Mouse (Mus musculus): ENCODE results near the gene Banf1. TPM values are rescaled to one million over a fixed set of nuclear protein-coding genes. Genes with fewer than 3 reads are reported as not detected.
A peak's percentile ranks its signal among the peaks of the same experiment; 100 is the strongest.
"Not testable (repeated sequence)": the region's sequence is repeated elsewhere in the genome, so short reads cannot be mapped to it uniquely, and the experiment has no call there.

The Banf1 gene
- total RNA-seq, 4 experiments from 2014 or later = 130 to 147 (median 140) TPM

GRCm38 (mm10) chr19:5372724-5373123 is 5.8 kb upstream of the Banf1 start:
- DNase-seq = no peak

DNA sequence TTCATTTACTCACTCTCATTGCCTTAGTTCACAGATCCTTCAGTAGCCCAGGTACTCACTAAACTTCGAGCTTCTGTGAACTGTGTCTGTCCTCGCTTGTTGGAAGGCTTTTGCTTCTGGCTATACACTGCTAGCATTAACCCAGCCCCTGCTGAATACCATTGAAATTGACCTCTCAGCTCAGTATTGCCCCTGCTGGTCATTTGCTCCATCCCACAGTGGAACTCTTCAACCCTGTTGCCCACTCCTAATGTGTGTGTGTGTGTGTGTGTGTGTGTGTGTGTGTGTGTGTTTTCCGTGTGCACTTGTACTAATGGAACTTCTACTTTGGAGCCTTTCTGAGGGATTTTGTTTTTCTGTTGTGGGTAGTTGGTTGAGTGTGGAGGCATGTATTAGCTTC is 4.0 kb upstream of the Banf1 start:
- DNase-seq = no peak

GRCm38 (mm10) chr19:5367455-5367854 is 487 bp upstream of the Banf1 start:
- no peak for DNase-seq

DNA sequence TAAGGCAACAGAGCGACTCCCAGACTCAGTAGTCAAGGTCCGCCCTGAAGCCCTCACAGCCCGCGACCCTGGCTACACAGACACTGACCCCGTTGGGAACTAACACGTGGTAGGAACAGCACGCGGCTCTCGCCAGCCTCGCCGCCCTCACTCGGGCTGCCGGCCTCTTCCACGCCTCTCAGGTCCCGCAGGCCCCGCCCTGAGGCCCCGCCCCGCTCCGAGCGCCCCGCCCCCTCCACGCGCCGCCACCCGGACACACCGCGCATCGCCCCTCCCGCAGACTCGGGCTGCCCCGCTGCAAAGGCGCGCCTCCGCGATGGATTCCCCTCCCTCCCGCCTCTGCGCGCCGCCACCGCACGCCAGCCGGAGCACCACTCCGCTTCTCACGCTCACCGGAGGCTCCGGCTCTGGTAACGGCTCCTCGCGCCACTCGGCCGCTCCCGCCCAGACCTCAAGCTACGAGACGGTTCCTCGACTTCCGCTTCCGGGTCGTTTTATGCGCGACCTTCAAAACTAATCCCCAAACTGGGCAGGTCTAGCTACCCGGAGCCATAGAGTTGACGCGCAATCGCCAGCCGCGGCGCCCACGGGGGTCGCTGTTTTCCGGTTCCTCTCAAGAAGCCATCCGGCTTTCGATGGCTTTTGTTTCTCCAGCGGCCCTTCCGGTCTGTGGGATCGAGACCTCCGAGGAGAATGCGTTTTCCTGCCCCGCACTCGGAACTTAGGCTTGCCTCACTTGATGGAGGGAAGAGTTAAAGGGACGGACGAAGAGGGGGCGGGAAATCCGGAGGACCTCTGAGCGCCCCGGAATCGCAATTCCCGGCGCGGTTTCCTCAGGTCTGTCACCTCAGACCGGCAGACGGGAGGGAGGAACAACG is 554 bp downstream of the Banf1 start, which contains the start of gene Eif1ad:
Gene Eif1ad, plus strand, starts transcription at position 567 of the 878 bp plus-strand sequence.
- DNase-seq = peak; percentile 90

DNA sequence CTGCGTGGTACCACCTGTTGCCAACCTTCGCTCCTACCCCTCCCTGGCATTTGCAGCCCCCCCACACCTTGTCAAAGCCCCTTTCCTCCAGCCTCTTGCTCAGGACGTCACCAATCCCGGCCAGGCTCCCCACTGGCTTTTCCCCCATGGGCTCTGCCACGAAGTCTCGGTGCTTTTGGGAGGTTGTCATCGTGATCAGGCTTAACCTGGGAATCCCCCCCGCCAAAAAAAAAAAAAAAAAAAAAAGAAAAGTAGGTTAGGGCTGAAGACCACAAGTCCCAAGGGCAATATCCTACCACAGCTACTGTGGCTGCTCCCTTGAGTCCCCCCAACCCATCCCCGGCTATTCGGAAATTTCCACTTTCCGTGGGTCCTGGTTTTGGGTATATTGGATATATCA is 1.2 kb downstream of the Banf1 start:
- DNase-seq = no peak

DNA sequence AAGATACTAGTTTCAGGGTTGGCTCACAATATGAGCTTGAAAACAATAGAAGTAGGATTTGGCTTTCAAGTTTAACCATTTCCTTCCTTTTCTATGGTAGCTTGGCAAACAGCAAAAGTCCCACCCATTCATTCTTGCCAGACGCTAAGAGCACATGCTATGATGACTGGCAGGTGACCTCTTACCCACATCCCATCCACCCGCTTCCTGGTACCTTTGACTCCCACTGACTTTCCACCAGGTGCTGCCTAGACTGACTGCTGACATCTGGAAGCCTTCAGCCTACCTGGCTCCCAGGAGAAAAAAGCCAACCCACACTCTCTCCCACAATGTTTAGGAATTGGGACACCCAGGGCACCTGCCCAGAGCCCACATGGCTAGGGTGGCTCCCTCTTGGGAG is 2.8 kb downstream of the Banf1 start:
- DNase-seq = no peak

- DNase-seq = no peak
Observed at GRCm38 (mm10) chr19:5362186-5362585, 4.8 kb downstream of the Banf1 start.

DNA sequence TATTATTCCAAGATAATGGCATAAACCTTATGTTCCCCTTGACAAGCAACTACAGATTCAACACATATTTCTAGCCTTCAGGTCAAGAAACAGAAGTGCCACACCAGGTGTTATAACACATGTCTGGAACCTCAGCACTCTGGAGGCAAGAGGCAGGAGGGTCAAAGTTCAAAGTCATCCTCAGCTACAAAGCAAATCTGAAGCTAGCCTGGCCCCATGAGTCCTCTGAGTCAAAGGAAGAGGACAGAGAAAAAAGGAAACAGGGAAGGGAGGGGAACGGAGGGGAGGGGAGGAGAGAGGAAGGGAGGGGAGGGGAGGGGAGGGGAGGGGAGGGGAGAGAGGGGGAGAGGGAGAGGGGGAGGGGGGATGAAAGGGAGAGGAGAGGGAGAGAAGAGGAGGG is 10.9 kb downstream of the Banf1 start:
- no peak for DNase-seq

DNA sequence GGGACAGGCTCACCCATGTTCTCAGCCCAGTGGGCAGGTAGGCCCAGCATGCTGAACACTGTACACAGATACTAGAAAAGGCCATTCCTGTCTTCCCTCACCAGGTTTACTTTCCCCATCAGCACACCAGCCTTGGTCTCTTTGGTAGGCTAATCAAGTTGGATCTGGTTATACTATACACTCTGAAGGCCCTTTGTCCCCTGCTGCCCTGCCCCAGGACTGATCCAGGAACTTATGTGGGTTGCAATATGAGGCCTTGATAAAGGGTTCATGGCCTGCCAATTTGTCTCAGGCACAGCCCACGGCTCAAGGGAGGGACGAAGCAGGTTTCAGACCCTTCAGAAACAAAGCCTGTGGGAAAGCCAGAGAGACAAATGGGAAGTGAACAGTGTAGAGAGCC is 13.4 kb downstream of the Banf1 start:
- DNase-seq = no peak

DNA sequence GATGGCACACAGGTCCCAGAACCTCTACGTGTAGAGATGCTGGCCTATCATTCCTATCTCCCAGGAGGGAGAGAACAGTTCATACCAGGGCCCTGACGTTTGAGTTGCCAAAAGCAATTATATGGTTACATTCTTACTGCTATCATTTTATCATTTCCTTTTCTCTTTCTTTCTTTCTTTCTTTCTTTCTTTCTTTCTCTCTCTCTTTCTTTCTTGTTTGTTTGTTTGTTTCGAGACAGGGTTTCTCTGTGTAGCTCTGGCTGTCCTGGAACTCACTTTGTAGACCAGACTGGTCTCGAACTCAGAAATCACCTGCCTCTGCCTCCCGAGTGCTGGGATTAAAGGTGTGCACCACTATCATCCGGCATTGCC is 17.5 kb downstream of the Banf1 start, which contains the start of gene Cst6:
Gene Cst6, minus strand, starts transcription at position 73 of the 372 bp plus-strand sequence.
- not testable (repeated sequence) for DNase-seq

- no peak for DNase-seq
Observed at GRCm38 (mm10) chr19:5348526-5349501, 18.2 kb downstream of the Banf1 start.

- DNase-seq = no peak
Observed at GRCm38 (mm10) chr19:5348064-5348463, 18.9 kb downstream of the Banf1 start.

DNA sequence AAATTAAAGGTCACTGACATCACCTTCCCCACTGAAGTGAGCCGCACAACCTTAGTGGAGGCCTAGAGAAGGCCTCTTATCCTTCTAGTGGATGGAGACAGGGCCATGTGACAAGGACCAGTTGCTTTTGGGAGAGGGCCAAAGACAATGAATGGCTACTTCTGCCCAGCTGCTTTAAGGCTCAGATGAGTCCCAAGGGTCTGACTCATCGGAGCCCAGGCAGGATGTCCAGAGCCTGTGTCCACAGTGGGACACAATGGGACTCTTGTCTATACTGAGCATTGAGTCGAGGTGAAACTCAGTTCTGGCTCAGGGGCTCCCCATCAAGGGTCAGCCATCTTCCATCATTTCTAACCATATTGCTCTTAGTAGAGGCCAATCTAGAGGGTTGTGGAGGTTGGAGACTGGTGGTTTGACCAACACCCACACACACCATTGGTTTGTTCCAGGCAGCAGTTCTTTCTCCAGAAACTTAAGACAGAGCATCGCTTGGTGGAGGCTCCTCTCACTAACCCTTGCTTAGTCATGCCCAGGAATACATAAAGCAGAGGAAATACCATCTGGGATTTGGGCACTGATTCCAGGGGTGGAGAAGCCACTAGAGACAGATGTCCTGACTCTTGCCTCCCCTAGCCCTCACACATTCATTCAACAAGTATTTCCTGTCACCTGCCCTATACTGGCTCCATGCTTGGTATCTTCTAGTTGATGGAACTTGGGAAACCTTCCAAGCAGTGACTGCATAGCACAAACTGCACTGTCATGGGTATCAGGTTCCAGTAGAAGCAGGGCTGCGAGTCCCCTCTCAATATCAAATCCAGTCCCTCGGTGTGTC is 21.5 kb downstream of the Banf1 start:
- no peak for DNase-seq

GRCm38 (mm10) chr19:5341360-5341759 is 25.6 kb downstream of the Banf1 start:
- DNase-seq = no peak

DNA sequence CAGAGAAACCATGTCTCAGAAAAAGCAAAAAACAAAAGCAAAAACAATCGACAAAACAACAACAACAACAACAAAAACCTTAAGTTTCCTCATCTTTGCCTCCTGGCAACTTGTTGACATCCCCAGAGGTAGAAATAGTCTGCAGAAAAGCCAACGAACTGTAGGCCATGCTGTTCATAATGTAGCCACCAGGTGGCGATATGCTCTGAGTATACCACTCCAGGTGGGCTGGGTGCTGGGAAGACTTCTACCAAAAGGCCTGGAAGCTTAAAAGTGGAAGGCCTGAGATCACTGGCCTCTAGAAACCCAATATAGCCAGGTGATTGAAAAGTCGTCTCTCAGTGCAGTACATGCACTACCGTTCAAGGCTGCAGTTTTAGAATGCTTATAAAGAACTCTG is 29.0 kb downstream of the Banf1 start:
- peak; percentile 42 for DNase-seq

DNA sequence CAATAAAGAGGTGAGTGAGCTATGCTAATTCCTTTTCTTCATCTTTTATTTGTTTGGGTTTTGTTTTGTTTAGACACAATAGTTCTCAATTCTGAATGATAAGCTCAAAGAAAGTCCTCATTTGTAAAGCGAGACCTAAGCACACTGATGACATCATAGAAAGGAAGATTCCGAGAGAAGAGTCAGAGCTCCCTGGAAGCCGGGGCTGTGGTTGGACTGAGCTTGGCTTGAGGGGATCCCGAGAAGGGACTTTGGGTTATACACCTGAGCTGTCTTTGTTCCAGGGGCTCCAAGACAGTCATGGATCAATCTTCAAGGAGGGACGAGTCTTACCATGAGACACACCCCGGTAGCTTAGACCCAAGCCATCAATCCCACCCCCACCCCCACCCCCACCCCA is 31.5 kb downstream of the Banf1 start, which contains the start of gene Catsper1:
Gene Catsper1, plus strand, starts transcription at position 301 of the 400 bp plus-strand sequence.
- no peak for DNase-seq

- no peak for DNase-seq
Observed at GRCm38 (mm10) chr19:5334741-5335140, 32.2 kb downstream of the Banf1 start.

DNA sequence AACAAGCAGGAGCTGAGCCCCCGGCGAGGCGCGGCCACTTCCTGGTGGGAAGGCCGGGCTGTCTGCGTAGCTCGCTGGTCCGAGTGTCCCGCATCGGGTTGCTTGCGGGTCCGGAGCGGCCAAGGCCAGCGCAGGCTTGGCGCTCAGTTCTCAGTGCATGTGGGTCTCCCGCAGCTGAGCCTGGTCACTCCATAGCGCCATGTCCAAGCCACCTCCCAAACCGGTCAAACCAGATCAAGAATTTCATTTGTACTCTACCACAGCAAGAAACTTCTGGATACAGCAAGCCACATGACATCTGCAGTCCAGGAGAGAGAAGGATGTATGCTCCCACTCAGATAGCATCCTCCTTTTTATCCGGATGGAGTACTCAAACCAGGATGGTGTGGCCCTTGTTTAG is 39.0 kb downstream of the Banf1 start:
- DNase-seq = no peak

DNA sequence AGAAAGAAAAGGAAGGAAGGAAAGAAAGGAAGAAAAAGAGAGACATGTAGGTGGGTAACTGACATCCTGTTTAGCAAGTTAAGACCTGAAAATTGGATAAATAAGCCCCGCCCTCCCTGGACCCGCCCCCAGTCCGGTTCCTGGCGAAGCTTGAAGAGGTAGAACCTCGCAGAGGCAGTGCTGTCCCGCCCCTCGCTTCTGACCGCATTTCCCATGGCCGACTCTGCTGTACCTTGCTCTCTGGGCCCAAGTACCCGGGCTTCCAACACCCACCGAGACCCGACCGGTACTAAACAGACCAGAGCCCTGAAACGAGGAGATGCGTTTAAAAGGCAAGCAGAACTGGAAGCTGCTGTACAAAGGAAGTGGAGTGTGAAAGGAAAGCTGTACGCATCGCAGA is 43.2 kb downstream of the Banf1 start:
- DNase-seq = no peak
